Mouse (Mus musculus): ENCODE measurements around the gene Slc9a4. TPM values are rescaled to one million over a fixed set of nuclear protein-coding genes. Genes with fewer than 3 reads are reported as not detected.
"Not testable (repeated sequence)": the region's sequence is repeated elsewhere in the genome, so short reads cannot be mapped to it uniquely, and the experiment has no call there.

The Slc9a4 gene
- polyA plus RNA-seq, 1 experiment from 2014 or later: 0.10 TPM

- no peaks in the 10 kb centered on the region for H3K9me3 ChIP-seq (replicated peaks)
- H3K4me1 ChIP-seq: no peaks in the 10 kb centered on the region
- H3K36me3 ChIP-seq: no peaks in the 10 kb centered on the region
- no peak overlapping the region for H3K9ac ChIP-seq (replicated peaks)
- no peak overlapping the region for H3K27ac ChIP-seq (replicated peaks)
- H3K27me3 ChIP-seq (replicated peaks): no peaks in the 10 kb centered on the region
- 81% methylated on average over 6 of the region's 6 CpGs for WGBS
- no peak overlapping the region for H3K4me2 ChIP-seq
- no peak for ATAC-seq (ENCODE audit: low FRiP score)
- H3K4me3 ChIP-seq (replicated peaks): no peak overlapping the region
These were observed 71.1 kb downstream of the Slc9a4 start for GRCm38 (mm10) chr1:40650803-40651497.

- WGBS: 87% methylated on average over 4 of the region's 4 CpGs
- H3K9me3 ChIP-seq (replicated peaks): no peaks in the 10 kb centered on the region
- no peak overlapping the region for H3K4me3 ChIP-seq (replicated peaks)
These were observed 77.2 kb downstream of the Slc9a4 start for GRCm38 (mm10) chr1:40657035-40657434.

DNA sequence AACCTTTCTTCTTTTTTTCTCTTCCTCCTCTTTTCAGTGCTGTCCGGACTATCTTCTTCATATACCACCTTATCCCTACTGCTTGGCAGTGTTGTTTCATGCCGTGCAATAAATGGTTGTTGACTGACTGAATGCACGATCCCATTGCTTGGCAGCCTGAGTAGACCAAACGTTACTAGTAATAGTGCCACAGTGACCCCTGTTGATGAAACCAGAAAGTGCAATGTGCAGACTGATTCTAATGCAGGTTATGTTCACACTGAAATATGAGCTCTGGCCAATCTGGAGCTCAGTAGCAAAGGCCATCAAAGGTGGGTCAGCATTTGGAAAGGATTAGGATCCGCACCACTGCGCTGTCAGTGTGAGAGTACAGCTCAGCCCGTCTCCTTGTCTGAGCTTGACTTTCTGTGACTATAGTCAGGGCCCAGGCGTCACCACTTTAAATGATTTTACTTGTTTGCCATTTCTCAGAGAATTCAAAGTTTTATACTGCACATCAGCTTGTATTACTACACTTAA lies 78.2 kb downstream of the Slc9a4 start:
- no peak overlapping the region for H3K4me2 ChIP-seq
- no peak for ATAC-seq (ENCODE audit: low FRiP score)
- no peaks in the 10 kb centered on the region for H3K4me1 ChIP-seq
- no peak overlapping the region for H3K27ac ChIP-seq (replicated peaks)
- no peaks in the 10 kb centered on the region for H3K9me3 ChIP-seq (replicated peaks)
- no peaks in the 10 kb centered on the region for H3K27me3 ChIP-seq (replicated peaks)
- H3K36me3 ChIP-seq: no peaks in the 10 kb centered on the region
- H3K4me3 ChIP-seq (replicated peaks): no peak overlapping the region
- no peak overlapping the region for H3K9ac ChIP-seq (replicated peaks)
- 54% methylated on average over 8 of the region's 8 CpGs for WGBS

More at GRCm38 (mm10) chr1:40657035-40657434, 77.2 kb downstream of the Slc9a4 start:
- no peak for ATAC-seq (ENCODE audit: low FRiP score)
- Histone ChIP-seq H3K9ac (replicated peaks) (no peak overlapping the region), H3K4me1 (no peaks in the 10 kb centered on the region), H3K27ac (replicated peaks) (no peak overlapping the region), H3K27me3 (replicated peaks) (no peaks in the 10 kb centered on the region), H3K36me3 (no peaks in the 10 kb centered on the region), H3K4me2 (no peak overlapping the region)

DNA sequence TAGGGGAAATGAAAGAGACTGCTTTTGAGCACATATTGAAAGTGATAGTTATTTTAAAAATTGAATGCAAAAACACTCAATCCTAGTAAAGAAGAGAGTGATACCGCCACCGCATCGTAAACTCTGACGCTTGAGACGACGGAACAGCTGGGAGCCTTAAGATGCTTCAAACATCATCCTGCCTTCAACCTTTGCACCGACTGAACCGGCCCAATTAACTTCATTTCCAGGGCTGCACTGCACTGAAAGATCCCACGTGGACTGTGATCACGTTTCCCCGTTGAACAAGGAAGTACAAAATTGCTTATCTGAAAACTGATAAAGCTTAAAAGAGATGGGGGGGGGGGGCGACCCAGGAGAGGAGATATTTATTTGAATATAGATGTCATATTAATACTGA lies 79.1 kb downstream of the Slc9a4 start:
- Histone ChIP-seq H3K27ac (replicated peaks) (no peak overlapping the region), H3K4me2 (no peak overlapping the region), H3K9me3 (replicated peaks) (no peaks in the 10 kb centered on the region), H3K4me1 (no peaks in the 10 kb centered on the region), H3K9ac (replicated peaks) (no peak overlapping the region), H3K4me3 (replicated peaks) (no peak overlapping the region), H3K36me3 (no peaks in the 10 kb centered on the region), H3K27me3 (replicated peaks) (no peaks in the 10 kb centered on the region)
- no peak for ATAC-seq (ENCODE audit: low FRiP score)
- 70% methylated on average over 12 of the region's 12 CpGs for WGBS

DNA sequence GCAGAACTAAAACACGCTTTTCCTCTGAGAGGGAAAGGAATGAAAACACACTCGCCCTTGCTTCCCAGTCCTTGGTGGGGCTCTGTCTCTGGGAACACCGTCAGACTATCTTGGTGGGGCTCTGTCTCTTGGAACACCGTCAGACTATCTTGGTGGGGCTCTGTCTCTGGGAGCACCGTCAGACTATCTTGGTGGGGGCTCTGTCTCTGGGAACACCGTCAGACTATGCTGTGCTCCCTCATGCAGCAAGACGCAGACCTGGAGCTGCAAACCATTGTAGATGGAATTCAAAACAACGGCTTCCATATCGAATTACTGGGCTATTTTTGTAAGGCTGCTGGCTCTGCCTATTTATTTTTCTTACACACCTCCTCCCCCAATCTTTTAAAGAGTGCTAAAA lies 79.6 kb downstream of the Slc9a4 start:
- H3K27ac ChIP-seq (replicated peaks): no peak overlapping the region
- no peak for ATAC-seq (ENCODE audit: low FRiP score)
- H3K4me2 ChIP-seq: no peak overlapping the region
- H3K36me3 ChIP-seq: no peaks in the 10 kb centered on the region
- H3K4me1 ChIP-seq: no peaks in the 10 kb centered on the region
- H3K9me3 ChIP-seq (replicated peaks): no peaks in the 10 kb centered on the region
- H3K9ac ChIP-seq (replicated peaks): no peak overlapping the region
- H3K27me3 ChIP-seq (replicated peaks): no peaks in the 10 kb centered on the region
- 75% methylated on average over 9 of the region's 9 CpGs for WGBS
- no peak overlapping the region for H3K4me3 ChIP-seq (replicated peaks)

DNA sequence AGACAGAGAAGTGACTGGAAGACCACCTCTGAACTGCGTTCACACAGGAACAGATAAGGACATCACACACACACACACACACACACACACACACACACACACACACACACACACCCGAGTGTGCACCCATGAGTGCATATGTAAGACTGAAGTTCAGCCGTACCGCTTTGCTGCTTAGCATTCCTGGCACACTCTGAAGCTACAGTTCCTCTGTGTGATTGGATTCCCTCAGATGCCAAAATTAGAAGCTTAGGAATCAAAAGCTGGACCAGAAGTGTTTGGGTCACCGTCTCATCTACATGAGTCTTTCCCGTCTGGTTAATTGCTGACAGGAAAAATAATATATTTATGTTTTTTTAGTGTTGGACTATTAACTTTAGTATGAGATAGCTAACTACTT lies 81.0 kb downstream of the Slc9a4 start:
- Histone ChIP-seq H3K27me3 (replicated peaks) (no peaks in the 10 kb centered on the region), H3K4me3 (replicated peaks) (no peak overlapping the region), H3K9me3 (replicated peaks) (no peaks in the 10 kb centered on the region), H3K4me1 (no peaks in the 10 kb centered on the region), H3K27ac (replicated peaks) (no peak overlapping the region), H3K4me2 (no peak overlapping the region), H3K36me3 (no peaks in the 10 kb centered on the region), H3K9ac (replicated peaks) (no peak overlapping the region)
- WGBS: 86% methylated on average over 6 of the region's 6 CpGs
- no peak for ATAC-seq (ENCODE audit: low FRiP score)

DNA sequence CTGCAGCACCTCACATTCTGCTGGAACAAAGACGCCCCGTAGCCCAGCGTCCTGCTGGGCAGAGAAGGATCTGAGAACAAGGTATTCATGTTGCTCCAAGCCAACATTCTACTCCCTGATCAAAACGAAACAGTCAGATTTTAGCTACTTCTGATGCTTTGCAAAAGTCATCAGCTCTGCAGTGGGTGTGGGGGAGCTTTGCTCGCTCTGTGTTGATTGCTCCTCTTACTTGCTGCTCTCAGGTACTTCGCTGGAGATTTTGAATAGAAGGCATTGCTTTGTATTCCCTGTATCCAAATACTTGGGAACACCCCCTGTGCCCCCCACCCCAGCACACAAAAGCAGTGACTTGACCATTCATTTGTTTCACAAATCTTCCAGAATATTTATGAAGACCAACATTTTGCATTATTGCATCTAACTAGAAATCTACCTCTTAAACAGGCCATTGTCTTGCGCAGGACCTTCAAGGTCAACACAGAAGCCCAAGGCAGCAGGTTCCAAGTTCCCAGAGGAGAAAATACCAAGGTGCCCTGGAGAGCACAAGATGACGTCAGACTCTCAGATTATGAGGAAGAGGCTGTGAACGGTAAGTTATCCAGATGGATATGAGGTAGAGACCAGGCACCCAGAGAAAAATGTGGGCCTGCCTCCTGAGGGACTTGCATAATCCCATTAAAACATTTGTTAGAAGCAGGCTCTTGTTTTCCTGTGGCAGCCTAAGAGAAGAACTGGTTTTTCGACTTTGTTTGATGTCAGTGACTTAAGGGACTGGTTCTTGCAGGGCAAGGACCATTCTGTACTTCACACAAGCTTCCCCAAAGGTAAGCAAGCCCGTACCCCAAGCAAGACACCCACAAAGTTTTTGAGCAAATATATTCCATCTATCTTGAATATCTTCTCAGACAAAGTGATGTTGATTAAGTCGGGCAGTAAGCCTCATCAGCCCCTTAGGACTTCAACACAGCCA lies 85.8 kb downstream of the Slc9a4 start:
- no peak for ATAC-seq (ENCODE audit: low FRiP score)
- no peaks in the 10 kb centered on the region for H3K27me3 ChIP-seq (replicated peaks)
- H3K4me1 ChIP-seq: no peaks in the 10 kb centered on the region
- no peaks in the 10 kb centered on the region for H3K36me3 ChIP-seq
- no peak overlapping the region for H3K27ac ChIP-seq (replicated peaks)
- H3K4me2 ChIP-seq: no peak overlapping the region
- 53% methylated on average over 12 of the region's 12 CpGs for WGBS
- no peaks in the 10 kb centered on the region for H3K9me3 ChIP-seq (replicated peaks)
- H3K4me3 ChIP-seq (replicated peaks): no peak overlapping the region
- no peak overlapping the region for H3K9ac ChIP-seq (replicated peaks)

GRCm38 (mm10) chr1:40667442-40667841 lies 87.6 kb downstream of the Slc9a4 start:
- ATAC-seq (ENCODE audit: low FRiP score); H3K4me3 ChIP-seq (replicated peaks); H3K36me3 ChIP-seq; H3K9me3 ChIP-seq (replicated peaks); H3K27me3 ChIP-seq (replicated peaks); H3K4me1 ChIP-seq; H3K4me2 ChIP-seq; H3K9ac ChIP-seq (replicated peaks); H3K27ac ChIP-seq (replicated peaks): not testable (repeated sequence)
- WGBS: 31% methylated on average over 3 of the region's 3 CpGs

- Histone ChIP-seq H3K27ac (replicated peaks) (no peak overlapping the region), H3K9me3 (replicated peaks) (no peaks in the 10 kb centered on the region), H3K27me3 (replicated peaks) (no peaks in the 10 kb centered on the region), H3K36me3 (no peaks in the 10 kb centered on the region), H3K9ac (replicated peaks) (no peak overlapping the region), H3K4me1 (no peaks in the 10 kb centered on the region), H3K4me3 (replicated peaks) (no peak overlapping the region), H3K4me2 (no peak overlapping the region)
- ATAC-seq (ENCODE audit: low FRiP score): no peak
- 87% methylated on average over 3 of the region's 3 CpGs for WGBS
These were observed 90.1 kb downstream of the Slc9a4 start for GRCm38 (mm10) chr1:40670025-40670424.

GRCm38 (mm10) chr1:40671490-40671889 lies 91.6 kb downstream of the Slc9a4 start:
- Histone ChIP-seq H3K4me3 (replicated peaks) (no peak overlapping the region), H3K9ac (replicated peaks) (no peak overlapping the region), H3K9me3 (replicated peaks) (no peaks in the 10 kb centered on the region), H3K27me3 (replicated peaks) (no peaks in the 10 kb centered on the region), H3K4me2 (no peak overlapping the region), H3K27ac (replicated peaks) (no peak overlapping the region), H3K4me1 (no peaks in the 10 kb centered on the region), H3K36me3 (no peaks in the 10 kb centered on the region)
- WGBS: 94% methylated on average over 4 of the region's 4 CpGs
- no peak for ATAC-seq (ENCODE audit: low FRiP score)

DNA sequence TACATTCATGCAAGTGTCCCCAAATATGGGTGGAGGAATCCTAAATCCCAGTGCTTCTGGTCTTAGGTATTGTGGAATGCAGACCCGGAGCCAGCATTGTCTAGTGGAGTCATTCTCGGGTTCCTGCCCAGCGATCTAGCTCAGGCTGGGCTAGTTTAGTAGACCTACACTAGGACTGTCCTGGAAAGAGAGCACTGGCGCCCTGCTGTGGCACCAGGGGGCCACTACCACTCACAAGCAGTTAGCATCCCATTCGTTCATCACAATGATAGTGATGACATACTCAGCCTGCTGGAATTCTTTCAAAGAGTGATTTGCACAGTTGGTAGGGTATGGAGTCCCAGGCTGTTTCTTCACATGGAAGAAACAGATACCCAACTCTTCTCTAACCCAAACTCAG lies 97.4 kb downstream of the Slc9a4 start:
- WGBS: 49% methylated on average over 5 of the region's 5 CpGs
- Histone ChIP-seq H3K36me3 (no peaks in the 10 kb centered on the region), H3K4me2 (no peak overlapping the region), H3K4me3 (replicated peaks) (no peak overlapping the region), H3K27ac (replicated peaks) (no peak overlapping the region), H3K9me3 (replicated peaks) (no peaks in the 10 kb centered on the region), H3K4me1 (peaks cover 22% of the 10 kb centered on the region), H3K9ac (replicated peaks) (no peak overlapping the region), H3K27me3 (replicated peaks) (peaks cover 35% of the 10 kb centered on the region)
- ATAC-seq (ENCODE audit: low FRiP score): no peak

All from neural tube, embryonic 15.5 days (tissue).